Mouse (Mus musculus) embryonic facial prominence, embryonic 11.5 days (tissue): ENCODE data around the gene Zfhx2. TPM values are rescaled to one million over a fixed set of nuclear protein-coding genes. Genes with fewer than 3 reads are reported as not detected.
A peak's percentile ranks its signal among the peaks of the same experiment; 100 is the strongest.

Experiments
- ATAC-seq: fragments of 200-750 bp; cut with Nextera tagmentation; replicated peaks from 2 replicates; pipeline ENCODE4 v1.8.0; 2017; ENCODE audit warnings: low read depth; ENCODE audit not compliant: insufficient number of reproducible peaks, low FRiP score, low TSS enrichment
- DNase-seq: peaks from one replicate; pipeline ENCODE4 v3.0.0-alpha.2; 2015; ENCODE audit warnings: low spot score
- H3K27ac ChIP-seq: fragments of 300-500 bp; sonication (generic); replicated peaks from 2 replicates; pipeline ENCODE4 v1.5.1; 2014; ENCODE audit warnings: mild to moderate bottlenecking, low read depth, low read length, control low read depth
- H3K27me3 ChIP-seq: fragments of 300-500 bp; sonication (generic); 2 replicates; pipeline ENCODE4 v1.6.1; 2014; ENCODE audit warnings: mild to moderate bottlenecking, low read length, moderate library complexity, mixed read lengths; ENCODE audit not compliant: control insufficient read depth, insufficient read depth
- H3K36me3 ChIP-seq: fragments of 300-500 bp; sonication (generic); replicated peaks from 2 replicates; pipeline ENCODE4 v1.6.1; 2014; ENCODE audit warnings: low read depth, mild to moderate bottlenecking, low read length, moderate library complexity, mixed read lengths; ENCODE audit not compliant: control insufficient read depth, insufficient read depth
- H3K4me1 ChIP-seq: fragments of 300-500 bp; sonication (generic); 2 replicates; pipeline ENCODE4 v1.6.1; 2014; ENCODE audit warnings: low read length, mixed read lengths; ENCODE audit not compliant: control insufficient read depth, insufficient read depth
- H3K4me2 ChIP-seq: fragments of 300-500 bp; sonication (generic); 2 replicates; pipeline ENCODE4 v1.6.1; 2014; ENCODE audit warnings: low read depth, mild to moderate bottlenecking, control low read depth, low read length, moderate library complexity
- H3K4me3 ChIP-seq: fragments of 300-500 bp; sonication (generic); 2 replicates; pipeline ENCODE4 v1.5.1; 2014; ENCODE audit warnings: low read depth, low read length, control low read depth
- H3K9ac ChIP-seq: fragments of 300-500 bp; sonication (generic); replicated peaks from 2 replicates; pipeline ENCODE4 v1.6.1; 2014; ENCODE audit warnings: mild to moderate bottlenecking, control low read depth, low read length
- H3K9me3 ChIP-seq: fragments of 300-500 bp; sonication (generic); replicated peaks from 2 replicates; pipeline ENCODE4 v1.6.1; 2016; ENCODE audit warnings: mild to moderate bottlenecking, low read length, inconsistent platforms, mixed read lengths; ENCODE audit not compliant: control insufficient read depth
- WGBS: fragments of 180-500 bp; shearing (Covaris S2); extraction: QIAGEN DNeasy Blood & Tissue Kit; methylation state at CpG from one replicate; pipeline ENCODE4 v1.1.7; 2014; 5-methylcytosine and 5-hydroxymethylcytosine counted together
- polyA plus RNA-seq: library from polyadenylated mRNA; unstranded; fragments of >200 nt; fragmentation: Nextera tagmentation; extraction: Ambion mirVana; gene quantifications from 2 replicates; pipeline ENCODE4 v1.2.1, GENCODE M21; 2014

Zfhx2 gene
- polyA plus RNA-seq, result 4.5 and 6.0 TPM in 2 replicates

DNA sequence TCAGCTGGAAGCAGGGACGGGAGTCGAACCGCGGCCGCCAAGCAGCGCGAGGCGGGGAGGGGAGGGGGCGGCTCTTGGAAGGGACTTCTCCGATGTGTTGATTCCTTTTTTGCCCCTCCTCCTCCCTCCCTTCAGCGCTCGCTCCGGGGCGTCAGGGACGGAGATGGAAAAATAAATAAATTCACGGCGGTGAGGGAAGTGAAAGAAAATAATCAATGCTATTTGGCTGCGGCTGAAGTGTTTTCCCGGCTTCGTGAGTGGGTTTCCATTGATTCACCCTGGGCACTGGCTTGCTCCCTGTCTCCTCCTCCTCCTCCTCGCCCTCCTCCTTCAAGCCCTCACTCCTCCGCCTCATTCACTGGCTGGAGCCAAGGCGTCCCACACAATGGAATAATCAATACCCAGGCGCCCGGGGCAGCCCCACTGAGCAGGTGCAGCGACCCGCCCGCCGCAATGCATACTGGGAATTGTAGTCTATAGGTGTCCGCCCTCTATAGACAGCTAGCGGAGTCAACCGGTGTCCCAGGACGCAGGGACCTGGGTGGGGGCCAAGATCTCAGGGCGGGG lies at the start of gene Zfhx2:
TSS of gene Zfhx2 (minus strand) at position 314 of the 567 bp plus-strand sequence.
- Histone ChIP-seq H3K4me3 (peak within 1 kb of the TSS; percentile 57), H3K27ac (peak within 1 kb of the TSS; percentile 41; the same call in 1 of the 2 replicates), H3K9me3 (no peaks in the 10 kb centered on the region), H3K4me1 (0 out of 2 replicates have a peak, but pooled peaks cover 2% of the 10 kb centered on the region), H3K9ac (peak within 1 kb of the TSS; percentile 75), H3K36me3 (no peaks in the 10 kb centered on the region), H3K27me3 (no peaks in the 10 kb centered on the region), H3K4me2 (peak within 1 kb of the TSS; percentile 80)
- WGBS, result 1% methylated on average over 33 of the region's 34 CpGs
- ATAC-seq, result peak; percentile 89
- peak; percentile 96 for DNase-seq

DNA sequence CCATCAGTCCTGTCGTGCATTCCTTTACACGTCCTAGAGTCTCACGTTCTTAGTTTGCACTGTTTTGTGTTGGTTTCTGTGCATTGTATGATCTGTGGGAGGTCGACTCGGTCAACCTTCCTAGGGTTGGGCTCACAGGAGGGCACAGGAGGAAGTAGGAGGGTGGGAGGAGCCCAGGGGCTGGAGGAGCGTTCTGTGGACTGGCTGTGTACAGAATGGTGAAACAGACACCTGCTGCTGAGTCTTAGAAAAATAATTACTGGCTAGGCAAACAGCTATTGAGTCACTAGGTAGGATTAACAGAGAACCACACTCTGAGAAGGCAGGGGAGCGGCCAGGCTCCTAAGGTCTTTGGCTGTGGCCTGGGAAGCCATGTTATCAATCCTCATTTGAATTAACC lies 47.2 kb upstream of the Zfhx2 start:
- no peak for ATAC-seq
- Histone ChIP-seq H3K27ac (no peak overlapping the region), H3K4me3 (no peak overlapping the region), H3K4me2 (no peak overlapping the region), H3K9ac (no peak overlapping the region), H3K9me3 (no peaks in the 10 kb centered on the region), H3K4me1 (no peaks in the 10 kb centered on the region), H3K36me3 (no peaks in the 10 kb centered on the region), H3K27me3 (no peaks in the 10 kb centered on the region)
- WGBS, result 46% methylated on average over 7 of the region's 7 CpGs
- no peak for DNase-seq

DNA sequence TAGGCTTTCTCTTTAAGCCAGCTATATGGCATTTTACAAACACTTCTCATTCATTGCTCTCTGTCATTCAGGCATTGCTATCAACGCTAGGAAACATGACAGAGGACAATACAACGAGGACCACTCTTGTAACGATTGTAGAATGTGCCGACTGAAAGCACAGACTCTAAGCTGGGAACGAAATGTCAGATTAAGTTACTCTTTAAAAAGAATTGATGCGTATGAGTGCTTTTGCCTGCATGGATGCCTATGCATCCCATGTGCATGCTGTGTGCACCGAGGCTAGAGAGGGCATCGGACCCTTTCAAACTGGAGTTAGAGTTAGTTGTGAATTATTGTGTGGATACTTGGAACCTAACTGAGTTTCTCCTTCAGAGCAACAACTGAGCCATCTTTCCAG lies 43.6 kb upstream of the Zfhx2 start:
- H3K27me3 ChIP-seq, result no peaks in the 10 kb centered on the region
- DNase-seq, result no peak
- H3K9ac ChIP-seq, result no peak overlapping the region
- H3K4me1 ChIP-seq, result no peaks in the 10 kb centered on the region
- H3K36me3 ChIP-seq, result no peaks in the 10 kb centered on the region
- no peak overlapping the region for H3K4me2 ChIP-seq
- no peak overlapping the region for H3K27ac ChIP-seq
- no peak overlapping the region for H3K4me3 ChIP-seq
- no peaks in the 10 kb centered on the region for H3K9me3 ChIP-seq
- 71% methylated on average over 8 of the region's 8 CpGs for WGBS
- no peak for ATAC-seq

DNA sequence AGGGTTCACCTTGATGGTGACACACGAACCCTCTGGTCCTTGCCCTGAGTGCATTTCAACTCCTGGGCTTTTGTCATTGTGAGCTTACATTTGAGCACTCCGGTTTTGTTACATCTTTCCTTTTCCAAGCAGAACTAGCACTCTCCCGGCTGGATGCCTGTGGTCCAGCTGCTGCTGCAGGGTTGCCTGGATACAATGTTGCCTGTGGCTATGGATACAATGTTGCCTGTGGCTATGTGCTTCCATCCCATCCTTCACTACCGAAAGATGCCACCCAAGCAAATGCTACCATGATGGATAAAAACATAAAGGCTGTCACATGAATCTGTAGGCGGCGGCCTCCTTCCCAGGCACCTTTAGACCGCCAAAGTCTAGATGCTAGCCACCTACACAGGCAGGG lies 34.4 kb upstream of the Zfhx2 start:
- H3K9me3 ChIP-seq, result no peaks in the 10 kb centered on the region
- H3K36me3 ChIP-seq, result no peaks in the 10 kb centered on the region
- no peak overlapping the region for H3K4me3 ChIP-seq
- H3K4me2 ChIP-seq, result no peak overlapping the region
- WGBS, result 80% methylated on average over 7 of the region's 7 CpGs
- H3K9ac ChIP-seq, result no peak overlapping the region
- H3K4me1 ChIP-seq, result no peaks in the 10 kb centered on the region
- no peaks in the 10 kb centered on the region for H3K27me3 ChIP-seq
- ATAC-seq (no peak), DNase-seq (no peak)
- no peak overlapping the region for H3K27ac ChIP-seq

DNA sequence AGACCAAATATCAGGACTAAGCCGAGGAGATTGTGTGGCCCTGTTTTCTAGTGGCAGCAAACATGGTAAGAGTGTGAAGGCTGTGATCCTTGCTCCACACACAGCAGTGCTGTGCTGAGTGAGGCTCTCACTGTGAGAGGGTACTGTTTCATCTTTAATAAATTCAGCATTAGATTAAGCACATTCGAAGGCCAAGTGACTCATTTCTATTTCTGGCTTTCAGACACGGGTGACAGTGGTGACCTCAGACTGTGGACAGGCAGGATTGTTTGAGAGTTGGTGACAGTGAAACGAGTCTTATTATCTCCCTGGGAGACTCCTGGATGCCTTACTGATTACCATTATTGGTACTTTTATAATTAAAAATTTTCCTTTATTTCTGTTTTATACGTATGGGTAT lies 33.6 kb upstream of the Zfhx2 start:
- Histone ChIP-seq H3K27ac (no peak overlapping the region), H3K36me3 (no peaks in the 10 kb centered on the region), H3K4me1 (no peaks in the 10 kb centered on the region), H3K27me3 (no peaks in the 10 kb centered on the region), H3K9me3 (no peaks in the 10 kb centered on the region), H3K4me2 (no peak overlapping the region), H3K4me3 (no peak overlapping the region), H3K9ac (no peak overlapping the region)
- WGBS, result 80% methylated on average over 5 of the region's 5 CpGs
- DNase-seq (no peak), ATAC-seq (no peak)

DNA sequence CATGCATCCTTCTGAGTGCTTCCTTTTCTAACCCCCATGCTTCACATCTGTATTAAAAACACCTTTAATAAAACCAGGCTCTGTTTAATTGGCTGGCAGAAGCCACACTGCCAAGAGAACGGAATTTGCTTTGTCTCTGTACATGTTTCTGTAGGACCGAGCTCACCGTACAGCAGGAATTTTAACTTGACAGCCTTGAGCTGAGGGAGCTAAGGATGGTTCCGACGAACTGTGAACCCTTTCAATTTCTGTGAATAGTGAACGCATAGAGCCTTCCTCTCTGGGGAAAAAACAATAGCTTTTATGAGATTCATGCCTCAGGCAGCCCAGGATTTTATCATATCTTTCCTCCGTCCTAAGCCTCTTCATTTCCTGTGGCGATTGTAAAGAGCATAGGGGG lies 30.2 kb upstream of the Zfhx2 start:
- 46% methylated on average over 8 of the region's 8 CpGs for WGBS
- no peak overlapping the region for H3K4me3 ChIP-seq
- H3K27me3 ChIP-seq, result peaks cover under 1% of the 10 kb centered on the region; the same call in 1 of the 2 replicates
- no peaks in the 10 kb centered on the region for H3K9me3 ChIP-seq
- ATAC-seq, result no peak
- no peak overlapping the region for H3K27ac ChIP-seq
- H3K9ac ChIP-seq, result no peak overlapping the region
- DNase-seq, result no peak
- no peaks in the 10 kb centered on the region for H3K36me3 ChIP-seq
- H3K4me2 ChIP-seq, result no peak overlapping the region
- H3K4me1 ChIP-seq, result no peaks in the 10 kb centered on the region

DNA sequence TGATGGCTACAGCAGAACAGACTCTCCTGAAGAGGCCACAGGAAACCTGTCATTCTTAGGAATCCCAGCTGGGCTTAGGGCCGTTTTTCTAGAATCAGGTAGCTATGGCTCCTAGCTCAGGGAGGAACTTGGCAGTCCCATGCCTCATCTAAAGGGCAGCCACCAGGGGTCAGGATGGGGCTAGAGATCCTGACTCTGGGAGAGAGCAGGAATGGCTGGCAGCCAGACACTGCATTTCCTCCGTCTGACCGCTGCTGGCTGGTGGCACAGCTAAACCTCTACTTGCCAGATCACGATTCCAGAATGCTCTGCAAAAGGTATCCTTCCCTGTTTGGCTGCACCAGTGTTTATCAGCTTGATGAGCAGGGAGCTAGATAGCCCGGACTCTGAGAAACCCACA lies 29.8 kb upstream of the Zfhx2 start:
- no peak overlapping the region; the same call in 1 of the 2 replicates for H3K4me2 ChIP-seq
- 7% methylated on average over 5 of the region's 5 CpGs for WGBS
- H3K4me1 ChIP-seq, result no peaks in the 10 kb centered on the region
- H3K36me3 ChIP-seq, result no peaks in the 10 kb centered on the region
- ATAC-seq, result peak; percentile 83; the same call in 1 of the 2 replicates
- peaks cover 4% of the 10 kb centered on the region for H3K27me3 ChIP-seq
- no peak overlapping the region for H3K9ac ChIP-seq
- no peak overlapping the region for H3K27ac ChIP-seq
- DNase-seq, result peak; percentile 86
- H3K9me3 ChIP-seq, result no peaks in the 10 kb centered on the region
- no peak overlapping the region for H3K4me3 ChIP-seq

DNA sequence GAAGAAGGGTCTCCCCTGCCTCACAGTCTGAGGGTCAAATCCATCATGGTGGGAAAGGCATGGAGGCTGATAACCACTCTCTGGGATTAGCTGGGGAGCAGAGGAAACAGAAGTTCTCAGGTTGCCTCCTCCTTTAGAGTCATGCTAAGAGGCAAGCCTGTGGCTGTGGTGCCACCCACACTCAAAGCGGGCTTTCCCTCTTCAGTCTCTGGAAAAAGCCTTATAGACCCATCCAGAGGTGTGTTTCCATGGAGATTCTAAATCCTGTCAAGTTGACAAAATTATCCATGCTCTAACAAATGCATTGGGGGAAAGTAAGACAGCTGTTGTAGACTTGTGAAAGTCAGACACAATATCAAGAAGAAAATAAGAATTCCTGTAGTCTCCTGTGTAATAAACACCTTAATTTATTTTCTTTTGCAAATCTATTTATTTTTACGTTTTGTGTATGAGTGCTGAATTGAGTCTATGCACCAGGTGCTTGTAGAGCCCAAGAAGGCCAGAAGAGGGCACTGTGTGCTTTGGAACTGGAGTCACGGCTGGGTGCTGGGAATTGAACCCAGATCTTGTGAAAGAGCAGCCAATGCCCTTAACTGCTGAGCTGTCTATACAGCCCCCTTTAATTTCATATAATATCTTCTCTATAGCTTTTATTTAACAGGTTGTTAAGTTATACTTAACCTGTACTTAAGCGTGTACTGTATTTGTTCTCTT lies 27.5 kb upstream of the Zfhx2 start:
- Histone ChIP-seq H3K27me3 (peaks cover 19% of the 10 kb centered on the region), H3K27ac (no peak overlapping the region), H3K36me3 (no peaks in the 10 kb centered on the region), H3K9ac (no peak overlapping the region), H3K4me1 (peaks cover 3% of the 10 kb centered on the region), H3K4me2 (no peak overlapping the region), H3K9me3 (no peaks in the 10 kb centered on the region), H3K4me3 (no peak overlapping the region)
- ATAC-seq, result no peak
- 79% methylated on average over 4 of the region's 4 CpGs for WGBS
- DNase-seq, result no peak
